Mouse (Mus musculus) spleen, postnatal 36 days (tissue): ENCODE measurements around the gene Olfr1378.

ENCODE experiments used
- DNase-seq, 2 experiments: peaks; one replicate each; pipeline ENCODE4 v3.0.0; 2022; ENCODE audit warnings: low spot score in 2 of 2, mixed read lengths in 1 of 2

Olfr1378 gene

DNA sequence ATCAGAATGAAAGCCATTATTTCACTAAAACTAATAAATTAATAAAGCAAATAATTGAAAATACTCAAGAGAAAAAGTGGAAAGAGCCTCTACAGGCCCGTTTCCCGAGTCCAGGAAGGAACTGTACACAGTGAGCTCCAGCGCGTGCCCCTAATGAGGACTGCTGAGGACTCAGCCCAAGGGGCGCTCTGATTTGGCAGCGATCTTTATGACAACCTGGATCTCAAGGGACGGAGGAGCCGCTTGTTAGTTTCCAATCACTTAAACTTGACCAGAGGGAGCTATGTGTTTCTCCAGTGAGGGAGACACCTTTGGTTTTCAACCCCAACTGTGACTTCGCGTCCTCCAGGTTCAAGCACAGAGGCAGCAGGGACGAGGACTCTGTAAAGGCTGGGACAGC is at the start of gene Olfr1378:
Gene Olfr1378, plus strand, starts transcription at position 301 of the 400 bp plus-strand sequence.
- DNase-seq, result no peak

DNA sequence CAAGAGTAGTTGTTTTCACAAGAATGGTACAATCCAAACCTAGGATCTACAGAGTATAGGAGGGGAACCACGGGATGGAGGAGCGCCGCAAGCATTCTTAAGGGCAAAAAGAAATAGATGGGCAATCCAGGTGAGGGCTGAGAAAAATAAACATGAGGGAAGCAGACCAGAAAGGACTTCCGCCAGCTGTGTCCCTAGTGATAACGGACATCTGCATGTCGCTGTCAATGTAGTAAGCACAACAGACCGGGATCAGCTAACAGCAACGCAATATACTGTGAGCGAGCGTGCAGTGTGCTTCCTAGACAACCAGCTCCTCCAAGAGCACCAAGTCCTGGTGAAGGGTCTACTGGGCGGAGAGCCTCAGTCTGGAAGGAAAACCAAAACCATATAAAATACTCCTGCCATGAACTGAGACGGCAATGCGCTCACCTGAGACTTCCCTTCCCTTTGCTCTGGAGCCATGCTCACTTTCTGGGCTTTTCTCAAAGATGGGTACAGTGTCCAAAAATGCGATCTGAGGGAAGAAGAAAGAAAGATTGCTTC is 35.8 kb upstream of the Olfr1378 start:
- no peak for DNase-seq

DNA sequence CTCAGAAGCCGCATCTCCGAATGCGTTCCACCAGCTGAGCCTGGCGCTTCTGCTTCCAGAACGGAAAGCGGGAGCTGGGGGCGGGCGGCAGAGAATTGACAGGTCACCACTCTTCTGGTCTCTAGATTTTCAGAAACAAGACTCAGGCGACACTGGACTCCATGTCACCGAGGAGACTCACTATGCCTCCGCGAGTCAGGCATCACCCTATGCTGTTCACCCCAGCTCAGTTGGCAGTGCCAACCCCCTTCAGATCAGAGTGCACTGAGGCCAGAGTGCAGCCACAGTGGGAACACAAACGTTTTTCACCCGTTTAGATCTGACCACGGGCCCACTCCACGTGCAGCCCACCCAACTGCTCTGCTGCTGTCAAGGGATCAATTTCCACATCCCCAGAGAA is 35.3 kb upstream of the Olfr1378 start:
- no peak for DNase-seq

DNA sequence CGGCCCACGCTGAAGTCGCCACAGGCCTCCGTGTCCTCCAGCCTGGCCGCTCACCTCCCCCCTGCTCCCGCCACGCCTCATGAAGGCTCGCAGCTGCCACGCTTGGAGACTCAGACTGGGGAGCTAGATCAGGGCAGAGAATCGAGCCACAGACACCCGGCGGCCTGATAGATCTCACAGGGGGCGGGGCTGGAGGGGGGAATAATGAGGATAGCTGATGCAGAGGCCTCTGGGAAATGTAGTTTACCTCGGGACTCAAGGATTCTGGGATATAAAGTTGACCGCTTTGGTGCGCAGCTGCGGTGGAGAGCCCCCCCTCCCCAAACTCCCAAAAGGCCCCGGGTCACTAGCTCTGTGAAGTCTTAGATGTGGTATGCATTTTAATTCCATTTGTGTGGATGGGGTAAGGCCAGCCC is 34.9 kb upstream of the Olfr1378 start, which contains the start of gene Zfp354b:
Gene Zfp354b, minus strand, starts transcription at position 183 of the 416 bp plus-strand sequence.
- DNase-seq, result peak; percentile 47 to 62

DNA sequence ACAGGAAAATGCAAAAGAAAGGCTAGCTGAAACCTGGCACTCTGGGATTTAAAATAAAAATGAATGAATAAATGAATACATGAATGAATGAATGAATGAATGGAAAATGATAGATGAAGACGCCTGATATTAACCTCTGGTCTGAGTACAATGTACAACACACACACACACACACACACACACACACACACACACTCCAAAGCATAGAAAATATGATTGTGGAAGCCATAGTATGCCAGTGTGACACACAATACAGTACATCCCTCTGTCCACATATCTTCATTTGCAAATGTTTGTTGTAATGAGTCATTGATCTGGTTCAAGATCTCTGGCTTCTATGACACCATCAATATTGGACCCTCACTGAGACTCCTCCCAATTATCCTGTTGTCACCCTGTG is 34.3 kb upstream of the Olfr1378 start:
- no peak for DNase-seq

DNA sequence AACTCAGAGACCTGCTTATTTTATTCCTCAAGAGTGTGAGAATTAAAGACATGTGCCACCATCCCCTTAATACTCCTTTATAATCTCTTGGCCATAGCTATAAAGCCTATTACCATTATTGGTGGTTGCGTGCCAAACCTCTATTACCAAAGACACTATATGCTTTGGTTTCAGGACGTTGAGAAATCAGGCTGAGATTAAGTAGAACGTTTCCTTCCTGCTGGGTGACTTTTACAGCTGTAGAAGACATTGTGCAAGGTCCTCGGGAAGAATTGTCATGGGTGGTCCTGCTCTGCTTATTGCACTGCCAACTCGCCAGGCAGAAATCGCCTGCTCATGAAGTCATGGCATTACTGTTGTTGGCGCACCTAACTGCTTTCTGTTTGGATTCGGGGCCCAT is 27.9 kb upstream of the Olfr1378 start:
- no peak for DNase-seq

DNA sequence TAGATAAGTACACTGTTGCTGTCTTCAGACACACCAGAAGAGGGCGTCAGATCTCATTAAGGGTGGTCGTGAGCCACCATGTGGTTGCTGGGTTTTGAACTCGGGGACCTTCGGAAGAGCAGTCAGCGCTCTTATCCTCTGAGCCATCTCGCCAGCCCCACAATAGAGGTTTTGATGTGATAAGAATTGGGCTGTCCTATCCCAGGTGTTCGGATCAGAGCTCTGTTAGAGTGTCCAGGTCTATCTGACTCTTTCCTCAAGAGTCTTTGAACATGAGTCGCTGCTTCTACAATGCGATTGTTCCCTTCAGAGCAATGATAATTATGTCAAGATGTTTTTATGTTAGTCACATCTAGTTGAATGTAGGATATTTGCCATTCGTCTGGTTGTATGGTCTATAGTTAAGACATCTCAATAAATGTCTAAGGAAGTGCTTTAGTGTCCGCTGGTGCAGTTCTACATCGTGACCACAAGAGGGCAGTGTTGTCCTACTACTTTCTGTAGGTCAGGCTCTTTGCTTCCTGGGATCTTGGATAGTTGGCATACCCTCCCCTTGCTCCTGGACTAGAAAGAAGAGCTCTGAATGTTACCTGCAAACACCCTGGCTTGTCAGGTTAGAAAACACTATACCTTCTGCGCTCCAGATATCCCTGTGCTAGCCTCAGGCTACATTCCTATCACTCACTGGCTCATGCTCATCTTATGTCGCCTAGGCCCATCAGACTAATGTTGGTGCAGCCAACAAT is 26.5 kb upstream of the Olfr1378 start:
- no peak for DNase-seq

DNA sequence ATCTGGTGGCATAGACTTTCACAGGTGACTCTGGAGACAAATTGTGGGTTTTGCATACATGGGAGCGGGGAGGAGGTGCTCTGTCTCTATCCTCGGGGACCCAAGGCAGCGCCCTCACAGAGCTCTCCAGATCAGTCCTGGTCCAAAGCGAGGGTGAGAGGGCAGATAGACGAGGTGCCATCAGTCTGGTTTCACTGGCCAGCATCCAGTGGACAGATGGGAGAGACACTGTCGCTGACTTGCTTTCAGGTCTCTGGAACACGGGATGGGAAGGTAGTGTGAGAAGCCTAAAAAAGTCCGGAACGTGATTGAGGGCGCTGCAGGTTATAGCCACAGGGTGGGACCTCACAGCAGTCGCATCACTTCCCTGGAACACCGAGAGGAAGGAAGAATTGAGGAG is 23.9 kb upstream of the Olfr1378 start:
- DNase-seq, result no peak

DNA sequence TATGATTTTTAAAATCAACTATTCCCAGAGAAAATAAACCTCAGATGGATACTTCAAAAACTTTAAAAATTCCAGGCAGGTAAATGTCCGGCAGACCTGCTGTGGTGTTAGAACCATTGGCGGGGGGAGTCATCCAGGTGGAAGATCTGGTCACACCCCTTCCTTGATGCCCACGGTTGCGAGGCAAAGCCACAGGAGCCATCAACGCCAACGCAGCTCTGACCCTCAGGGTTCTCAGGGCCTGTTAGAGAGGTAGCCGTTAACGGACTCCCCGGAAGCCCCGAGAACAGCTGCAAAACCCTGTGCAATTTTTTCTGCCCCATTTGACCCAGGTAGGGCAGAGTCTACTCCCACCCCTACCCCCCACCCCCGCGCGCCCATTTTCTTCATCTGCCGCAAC is 22.8 kb upstream of the Olfr1378 start, which contains the start of gene 4933414I15Rik:
Gene 4933414I15Rik, minus strand, starts transcription at position 260 of the 400 bp plus-strand sequence.
- DNase-seq, result no peak

DNA sequence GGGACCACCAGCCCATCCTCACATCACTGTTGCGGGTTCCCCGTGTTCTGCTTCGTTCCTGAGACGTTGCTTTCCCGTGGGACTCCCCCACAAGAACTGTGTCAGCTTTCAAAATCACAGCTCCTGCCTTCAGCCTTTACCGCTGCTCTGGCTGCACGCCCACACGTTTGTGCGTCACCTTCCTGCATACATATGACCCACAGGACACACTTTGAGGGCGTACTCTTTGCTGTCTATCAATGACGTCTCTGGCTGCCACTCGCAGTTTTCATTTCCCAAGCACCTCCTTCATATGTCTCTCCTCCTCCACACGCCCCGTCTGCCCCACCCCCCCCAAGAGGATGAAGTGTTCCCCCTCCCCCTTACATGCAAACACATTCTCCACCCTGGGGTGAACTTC is 14.0 kb upstream of the Olfr1378 start:
- no peak for DNase-seq

DNA sequence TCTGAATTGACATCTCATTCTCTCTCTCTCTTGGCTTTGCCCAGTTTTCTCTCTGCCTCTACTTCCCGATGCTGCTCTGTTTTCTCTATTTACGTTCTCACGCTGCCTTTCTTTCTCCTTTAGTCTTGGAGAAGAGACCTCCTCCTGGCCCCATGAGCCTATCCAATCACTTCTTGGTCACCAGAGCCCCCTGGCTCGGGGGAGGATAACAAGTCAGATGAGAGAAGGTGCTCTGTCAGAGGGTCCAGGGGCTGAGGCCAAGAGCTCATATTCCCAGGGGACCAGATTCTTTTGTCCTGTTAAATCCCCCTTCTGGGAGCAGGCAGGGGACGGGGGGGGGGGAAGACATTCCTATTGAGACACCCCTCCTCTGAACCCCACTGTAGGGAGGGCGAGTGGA is 12.7 kb upstream of the Olfr1378 start, which contains the start of gene Prop1:
Gene Prop1, minus strand, starts transcription at position 101 of the 400 bp plus-strand sequence.
- no peak for DNase-seq

DNA sequence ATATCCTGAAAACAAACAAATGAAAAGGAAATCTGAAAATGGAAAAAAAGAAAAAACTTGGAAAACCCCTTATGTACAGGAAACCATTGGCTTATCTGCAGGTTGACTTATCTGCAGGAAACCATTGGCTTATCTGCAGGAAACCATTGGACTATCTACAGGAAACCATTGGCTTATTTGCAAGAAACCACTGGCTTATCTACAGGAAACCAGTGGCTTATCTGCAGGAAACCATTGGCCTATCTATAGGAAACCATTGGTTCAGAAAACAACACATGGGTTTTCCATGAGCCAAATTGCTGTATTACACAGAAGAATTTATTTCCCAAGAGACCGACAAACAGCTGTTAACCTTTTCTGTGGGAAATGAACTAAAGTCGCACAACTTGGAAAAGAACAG is 1.4 kb upstream of the Olfr1378 start:
- no peak for DNase-seq

DNA sequence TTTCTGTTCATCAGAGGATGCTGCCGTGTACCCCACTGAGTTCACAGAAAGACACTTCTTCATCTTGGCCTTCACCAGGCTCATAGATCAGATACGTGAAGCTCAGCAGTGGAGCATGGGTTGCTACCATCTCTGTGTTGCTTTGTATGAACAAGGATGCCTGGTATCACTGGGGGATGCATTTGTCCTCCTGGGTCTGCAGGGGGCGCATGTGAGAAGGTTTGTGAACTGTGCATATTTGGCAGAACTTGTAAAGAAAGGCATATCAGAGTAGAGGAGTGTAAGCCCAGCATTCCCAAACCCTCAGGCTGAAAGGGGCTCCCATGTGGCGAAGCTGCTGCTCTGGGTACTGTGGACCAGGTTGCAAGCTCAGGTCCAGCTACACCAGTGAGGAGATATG is 10.9 kb downstream of the Olfr1378 start:
- no peak for DNase-seq

DNA sequence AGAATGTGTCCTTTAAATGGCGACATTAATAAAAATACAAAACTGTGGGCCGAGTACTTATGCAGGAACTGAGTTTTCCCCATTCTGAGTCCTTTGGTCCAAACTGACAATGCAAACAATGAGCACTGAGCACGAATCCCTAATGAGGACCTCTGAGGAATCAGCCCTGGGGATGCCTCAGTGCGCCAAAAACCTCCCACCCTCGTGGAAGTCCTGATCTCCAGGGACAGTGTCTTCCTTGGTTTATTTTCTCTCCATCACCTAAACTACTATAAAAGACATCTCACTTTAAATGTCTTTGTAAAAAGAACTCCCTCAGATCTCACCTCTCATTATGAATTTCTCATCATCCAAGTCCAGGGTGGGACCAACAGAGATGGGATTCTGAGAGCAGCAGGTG is 15.3 kb downstream of the Olfr1378 start, which contains the start of gene Olfr1377:
Gene Olfr1377, plus strand, starts transcription at position 301 of the 400 bp plus-strand sequence.
- no peak for DNase-seq

DNA sequence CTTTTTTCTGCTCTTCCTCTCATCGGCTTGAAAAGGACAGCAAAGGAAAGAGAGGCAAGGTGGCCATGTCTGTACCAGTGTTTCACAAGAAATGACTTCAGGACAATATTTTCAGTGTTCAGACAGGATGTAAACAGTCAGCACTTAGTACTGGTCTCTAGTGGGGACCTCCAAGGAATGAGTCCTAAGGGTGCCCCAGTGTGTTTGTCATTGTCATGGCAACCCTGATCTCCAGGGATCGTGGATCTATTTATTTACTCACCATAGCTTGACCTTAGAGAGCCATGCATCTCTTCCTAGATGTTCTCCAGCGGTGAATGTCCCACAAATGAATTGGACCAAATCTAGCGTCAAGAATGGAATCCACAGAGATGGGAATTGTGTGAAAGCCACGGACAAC is 37.0 kb downstream of the Olfr1378 start, which contains the start of gene Olfr51:
Gene Olfr51, plus strand, starts transcription at position 301 of the 400 bp plus-strand sequence.
- DNase-seq, result no peak

DNA sequence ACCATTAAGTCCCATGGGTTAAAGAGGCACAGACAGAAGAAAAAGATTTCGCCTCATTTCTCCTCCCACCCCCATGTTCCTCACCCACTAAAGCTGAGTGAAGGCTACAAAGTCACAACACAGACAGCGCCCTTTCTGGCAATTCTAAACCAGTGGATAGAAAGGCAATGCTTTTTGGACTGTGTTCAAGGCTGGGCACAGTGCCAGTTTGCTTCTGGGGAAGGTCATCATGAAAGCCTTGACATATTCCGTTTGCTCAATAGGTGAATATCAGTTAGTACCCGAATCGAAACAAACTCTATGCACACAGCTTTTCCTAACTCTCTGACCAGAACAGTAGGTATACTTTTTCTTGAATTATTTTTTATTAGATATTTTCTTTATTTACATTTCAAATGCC is 45.5 kb downstream of the Olfr1378 start:
- DNase-seq, result no peak

DNA sequence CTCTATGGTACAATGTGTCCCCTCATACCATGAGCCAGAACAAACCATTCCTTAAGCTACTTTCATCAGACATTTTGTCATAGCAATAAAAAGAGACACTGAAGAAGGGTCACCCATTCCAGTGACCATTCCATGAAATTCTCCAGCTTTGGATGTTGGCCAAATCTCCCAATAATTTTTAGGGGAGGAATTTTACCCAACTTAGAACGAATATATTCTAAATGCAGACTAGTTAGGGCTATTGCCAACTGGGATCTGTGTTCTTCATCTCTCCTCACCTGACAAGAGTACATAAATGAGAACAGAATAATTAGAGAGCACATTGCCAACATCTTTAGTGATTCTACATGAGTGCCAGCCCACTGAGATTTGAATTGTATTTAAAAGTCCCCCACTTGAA is 47.6 kb downstream of the Olfr1378 start, which contains the start of gene Olfr54:
Gene Olfr54, plus strand, starts transcription at position 301 of the 400 bp plus-strand sequence.
- no peak for DNase-seq

DNA sequence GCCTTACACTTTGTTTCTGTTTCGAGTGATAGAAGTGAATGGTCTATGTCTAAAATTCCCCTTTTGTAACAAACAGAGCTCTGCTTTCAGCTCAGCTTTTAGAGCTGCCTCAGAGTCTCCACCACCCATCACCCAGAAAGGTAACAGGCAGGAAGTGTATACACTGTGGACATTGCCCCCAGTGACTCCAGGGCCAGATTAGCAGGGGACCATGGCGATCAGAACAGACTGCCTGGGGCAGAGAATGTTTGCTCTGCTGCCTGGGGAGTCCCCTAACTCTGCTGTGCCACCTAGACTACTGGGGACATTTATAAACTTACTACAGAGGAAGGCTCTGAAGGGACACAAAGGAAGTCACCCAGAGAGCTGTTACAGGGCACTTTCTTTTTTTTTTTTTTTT is 50.0 kb downstream of the Olfr1378 start:
- DNase-seq, result no peak
